Mouse (Mus musculus) spleen, adult 2 months (tissue): ENCODE measurements around the gene Gtse1.

Experiments
- CTCF ChIP-seq: fragments of 200-500 bp; IDR thresholded peaks from 2 replicates; pipeline ENCODE4 v1.5.1; 2011; ENCODE audit warnings: mild to moderate bottlenecking, inconsistent platforms; ENCODE audit not compliant: insufficient read depth, insufficient read length, insufficient replicate concordance; ENCODE audit errors: extremely low read depth
- POLR2A ChIP-seq: fragments of 200-500 bp; IDR thresholded peaks from 2 replicates; pipeline ENCODE4 v1.6.1; 2011; ENCODE audit warnings: low read depth, low read length, inconsistent platforms

DNA sequence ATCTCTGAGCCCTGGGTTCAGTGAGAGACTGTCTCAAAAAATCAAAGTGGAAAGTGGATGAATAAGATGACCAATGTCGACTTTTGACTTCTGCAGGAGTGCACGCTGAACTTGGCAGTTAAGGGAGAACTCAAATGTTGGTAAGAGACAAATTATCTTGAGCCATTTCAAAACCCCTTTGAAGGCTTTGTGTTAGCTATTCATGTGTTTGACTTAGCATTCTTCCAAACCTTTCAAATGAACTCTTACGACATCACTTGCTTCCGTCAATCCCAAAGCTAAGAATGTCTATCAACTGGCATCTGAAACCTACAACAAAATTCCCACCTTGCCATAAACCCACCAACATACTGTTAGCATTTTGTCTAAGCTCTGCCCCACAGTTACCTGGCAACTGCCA lies 31.5 kb upstream of the Gtse1 start:
- TF ChIP-seq CTCF (no peak), POLR2A (no peak)
